Mouse (Mus musculus) heart, embryonic 12.5 days (tissue): Measurements from ENCODE around the gene Eya2. TPM values are rescaled to one million over a fixed set of nuclear protein-coding genes. Genes with fewer than 3 reads are reported as not detected.
A peak's percentile ranks its signal among the peaks of the same experiment; 100 is the strongest.

ENCODE experiments used
- ATAC-seq: fragments of 200-750 bp; cut with Nextera tagmentation; 2 replicates; pipeline ENCODE4 v1.8.0; 2017; ENCODE audit warnings: moderate TSS enrichment, moderate library complexity; ENCODE audit not compliant: insufficient number of reproducible peaks, low FRiP score
- H3K27ac ChIP-seq: fragments of 300-500 bp; sonication (generic); 2 replicates; pipeline ENCODE4 v1.5.1; 2016; ENCODE audit warnings: mild to moderate bottlenecking, moderate library complexity; ENCODE audit not compliant: poor library complexity, severe bottlenecking
- H3K27me3 ChIP-seq: fragments of 300-500 bp; sonication (generic); replicated peaks from 2 replicates; pipeline ENCODE4 v1.6.1; 2016; ENCODE audit warnings: mild to moderate bottlenecking, moderate library complexity
- H3K36me3 ChIP-seq: fragments of 300-500 bp; sonication (generic); 2 replicates; pipeline ENCODE4 v1.6.1; 2016; ENCODE audit warnings: mild to moderate bottlenecking, moderate library complexity
- H3K4me1 ChIP-seq: fragments of 300-500 bp; sonication (generic); replicated peaks from 2 replicates; pipeline ENCODE4 v1.6.1; 2016; ENCODE audit warnings: mild to moderate bottlenecking
- H3K4me2 ChIP-seq: fragments of 300-500 bp; sonication (generic); 2 replicates; pipeline ENCODE4 v1.6.1; 2016; ENCODE audit warnings: mild to moderate bottlenecking, moderate library complexity
- H3K4me3 ChIP-seq: fragments of 300-500 bp; sonication (generic); 2 replicates; pipeline ENCODE4 v1.5.1; 2016; ENCODE audit warnings: mild to moderate bottlenecking
- H3K9ac ChIP-seq: fragments of 300-500 bp; sonication (generic); 2 replicates; pipeline ENCODE4 v1.6.1; 2016; ENCODE audit warnings: mild to moderate bottlenecking, moderate library complexity
- H3K9me3 ChIP-seq: fragments of 300-500 bp; sonication (generic); replicated peaks from 2 replicates; pipeline ENCODE4 v1.6.1; 2016; ENCODE audit warnings: mild to moderate bottlenecking, moderate library complexity
- WGBS: fragments of 180-500 bp; shearing (Covaris S2); methylation state at CpG from one replicate; pipeline ENCODE4 v1.1.7; 2016; 5-methylcytosine and 5-hydroxymethylcytosine counted together
- polyA plus RNA-seq: library from polyadenylated mRNA; unstranded; fragments of >200 nt; fragmentation: Nextera tagmentation; extraction: Ambion mirVana; gene quantifications from 2 replicates; pipeline ENCODE4 v1.2.1, GENCODE M21; 2016

Gene Eya2
- polyA plus RNA-seq, 1 experiment from 2014 or later, result 0.13 TPM

DNA sequence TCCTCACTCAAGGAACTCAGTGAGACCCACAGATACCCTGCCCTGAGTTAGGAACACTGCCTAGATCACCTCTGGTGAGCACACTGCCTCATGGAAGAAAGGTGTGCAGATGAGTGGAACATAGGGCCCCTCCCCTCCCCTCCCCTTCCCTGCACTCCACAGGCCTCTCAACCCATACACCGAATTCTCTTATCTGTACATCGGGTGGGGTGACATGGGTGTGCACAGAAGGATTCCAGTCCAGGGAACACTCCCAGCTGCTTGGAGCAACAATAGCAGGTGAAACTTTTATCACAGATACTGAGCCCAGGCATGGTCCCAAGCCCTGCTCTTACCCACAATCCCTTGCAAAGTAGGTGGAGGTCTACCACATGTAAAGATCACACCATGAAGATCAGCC is 26.7 kb downstream of the Eya2 start:
- 62% methylated on average over 2 of the region's 2 CpGs for WGBS
- no peak overlapping the region for H3K9ac ChIP-seq
- H3K36me3 ChIP-seq, result no peaks in the 10 kb centered on the region
- no peaks in the 10 kb centered on the region for H3K9me3 ChIP-seq
- H3K4me2 ChIP-seq, result no peak overlapping the region
- ATAC-seq, result no peak
- H3K27ac ChIP-seq, result no peak overlapping the region
- H3K27me3 ChIP-seq, result peaks cover 4% of the 10 kb centered on the region
- H3K4me3 ChIP-seq, result no peak overlapping the region
- no peaks in the 10 kb centered on the region for H3K4me1 ChIP-seq

- Histone ChIP-seq H3K9me3 (no peaks in the 10 kb centered on the region), H3K27me3 (peaks cover 4% of the 10 kb centered on the region), H3K4me3 (no peak overlapping the region), H3K4me1 (no peaks in the 10 kb centered on the region), H3K36me3 (no peaks in the 10 kb centered on the region), H3K4me2 (no peak overlapping the region), H3K9ac (no peak overlapping the region), H3K27ac (no peak overlapping the region)
- WGBS, result 38% methylated on average over 3 of the region's 3 CpGs
- ATAC-seq, result no peak
These were observed 27.8 kb downstream of the Eya2 start for GRCm38 (mm10) chr2:165622596-165622995.

DNA sequence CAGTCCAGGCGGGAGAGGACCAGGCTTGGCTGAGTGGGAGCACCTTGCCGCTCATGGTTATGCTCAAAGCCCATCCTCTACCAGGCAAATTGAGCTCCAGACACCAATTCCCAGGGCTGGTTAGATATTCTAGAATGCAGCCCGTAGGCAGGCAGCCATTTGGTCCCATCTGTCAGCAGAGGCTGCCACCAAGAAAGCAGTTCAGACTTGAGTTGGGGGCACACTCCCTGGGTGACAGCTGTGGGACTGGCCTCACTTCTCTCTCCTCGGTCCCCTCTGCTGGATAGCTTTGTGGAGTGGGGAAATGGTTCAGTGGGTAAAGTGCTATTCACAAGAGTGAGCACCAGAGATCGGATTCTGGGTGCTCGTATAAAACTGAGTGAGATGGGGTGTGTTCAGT is 32.0 kb downstream of the Eya2 start:
- H3K9me3 ChIP-seq, result no peaks in the 10 kb centered on the region
- ATAC-seq, result no peak
- H3K9ac ChIP-seq, result no peak overlapping the region
- no peak overlapping the region for H3K27ac ChIP-seq
- no peaks in the 10 kb centered on the region for H3K36me3 ChIP-seq
- H3K4me1 ChIP-seq, result no peaks in the 10 kb centered on the region
- peaks cover 4% of the 10 kb centered on the region for H3K27me3 ChIP-seq
- 78% methylated on average over 6 of the region's 6 CpGs for WGBS
- H3K4me3 ChIP-seq, result no peak overlapping the region
- H3K4me2 ChIP-seq, result no peak overlapping the region

GRCm38 (mm10) chr2:165627974-165628373 is 33.1 kb downstream of the Eya2 start:
- H3K4me3 ChIP-seq, result no peak overlapping the region
- H3K36me3 ChIP-seq, result no peaks in the 10 kb centered on the region
- ATAC-seq, result no peak
- H3K4me1 ChIP-seq, result no peaks in the 10 kb centered on the region
- H3K4me2 ChIP-seq, result no peak overlapping the region
- H3K27ac ChIP-seq, result no peak overlapping the region
- no peaks in the 10 kb centered on the region for H3K9me3 ChIP-seq
- 63% methylated on average over 6 of the region's 6 CpGs for WGBS
- peaks cover 4% of the 10 kb centered on the region for H3K27me3 ChIP-seq
- no peak overlapping the region for H3K9ac ChIP-seq

GRCm38 (mm10) chr2:165629900-165630299 is 35.1 kb downstream of the Eya2 start:
- H3K4me1 ChIP-seq, result no peaks in the 10 kb centered on the region
- H3K4me2 ChIP-seq, result no peak overlapping the region
- no peaks in the 10 kb centered on the region for H3K36me3 ChIP-seq
- no peaks in the 10 kb centered on the region for H3K9me3 ChIP-seq
- WGBS, result 64% methylated on average over 8 of the region's 8 CpGs
- no peak overlapping the region for H3K4me3 ChIP-seq
- no peak overlapping the region for H3K9ac ChIP-seq
- no peak overlapping the region for H3K27ac ChIP-seq
- no peaks in the 10 kb centered on the region for H3K27me3 ChIP-seq
- ATAC-seq, result no peak

GRCm38 (mm10) chr2:165633011-165633785 is 38.4 kb downstream of the Eya2 start:
- no peaks in the 10 kb centered on the region for H3K4me1 ChIP-seq
- no peaks in the 10 kb centered on the region for H3K27me3 ChIP-seq
- H3K9ac ChIP-seq, result no peak overlapping the region
- peaks cover 4% of the 10 kb centered on the region for H3K9me3 ChIP-seq
- ATAC-seq, result no peak; the same call in 1 of the 2 replicates
- H3K27ac ChIP-seq, result no peak overlapping the region
- 70% methylated on average over 11 of the region's 11 CpGs for WGBS
- H3K36me3 ChIP-seq, result no peaks in the 10 kb centered on the region
- H3K4me2 ChIP-seq, result no peak overlapping the region
- H3K4me3 ChIP-seq, result no peak overlapping the region

DNA sequence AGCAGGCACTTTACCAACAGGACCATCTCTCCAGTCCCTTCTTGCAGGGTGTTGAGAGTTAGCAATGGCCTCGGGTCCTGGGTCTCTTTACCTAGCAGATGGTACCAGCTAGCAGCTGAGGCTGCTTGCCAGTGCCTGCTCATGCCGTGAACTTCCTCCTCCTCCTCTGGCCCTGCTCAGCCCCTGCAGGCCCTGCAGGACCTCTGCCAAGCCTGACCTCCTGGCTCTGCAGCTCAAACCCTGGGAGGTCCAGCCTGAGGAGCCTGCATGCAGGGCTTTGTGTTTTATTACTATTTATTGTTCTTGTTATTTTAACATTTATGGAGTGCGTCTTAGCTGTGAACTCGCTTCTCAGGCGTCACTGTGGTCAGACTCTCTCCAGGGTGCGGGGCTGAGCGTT is 39.6 kb downstream of the Eya2 start:
- WGBS, result 71% methylated on average over 7 of the region's 7 CpGs
- Histone ChIP-seq H3K36me3 (no peaks in the 10 kb centered on the region), H3K27ac (no peak overlapping the region), H3K4me3 (no peak overlapping the region), H3K9me3 (peaks cover 4% of the 10 kb centered on the region), H3K27me3 (no peaks in the 10 kb centered on the region), H3K4me2 (no peak overlapping the region), H3K4me1 (peaks cover 4% of the 10 kb centered on the region; the same call in 1 of the 2 replicates), H3K9ac (no peak overlapping the region)
- no peak for ATAC-seq

GRCm38 (mm10) chr2:165639075-165639755 is 44.4 kb downstream of the Eya2 start:
- no peak overlapping the region for H3K9ac ChIP-seq
- H3K4me2 ChIP-seq, result no peak overlapping the region
- ATAC-seq, result no peak
- no peak overlapping the region for H3K27ac ChIP-seq
- peaks cover 4% of the 10 kb centered on the region for H3K9me3 ChIP-seq
- H3K4me3 ChIP-seq, result no peak overlapping the region
- H3K36me3 ChIP-seq, result no peaks in the 10 kb centered on the region
- peaks cover 17% of the 10 kb centered on the region for H3K4me1 ChIP-seq
- peaks cover 6% of the 10 kb centered on the region; the same call in 1 of the 2 replicates for H3K27me3 ChIP-seq
- 47% methylated on average over 11 of the region's 11 CpGs for WGBS

- peaks cover 6% of the 10 kb centered on the region; the same call in 1 of the 2 replicates for H3K27me3 ChIP-seq
- ATAC-seq, result 0 out of 2 replicates have a peak, but pooled peaks have one; percentile 22
- no peak overlapping the region for H3K4me3 ChIP-seq
- no peak overlapping the region for H3K4me2 ChIP-seq
- H3K4me1 ChIP-seq, result peaks cover 17% of the 10 kb centered on the region
- no peak overlapping the region for H3K27ac ChIP-seq
- 49% methylated on average over 14 of the region's 14 CpGs for WGBS
- no peak overlapping the region for H3K9ac ChIP-seq
- no peaks in the 10 kb centered on the region for H3K36me3 ChIP-seq
- H3K9me3 ChIP-seq, result peaks cover 4% of the 10 kb centered on the region
These were observed 47.2 kb downstream of the Eya2 start for GRCm38 (mm10) chr2:165641909-165642505.

DNA sequence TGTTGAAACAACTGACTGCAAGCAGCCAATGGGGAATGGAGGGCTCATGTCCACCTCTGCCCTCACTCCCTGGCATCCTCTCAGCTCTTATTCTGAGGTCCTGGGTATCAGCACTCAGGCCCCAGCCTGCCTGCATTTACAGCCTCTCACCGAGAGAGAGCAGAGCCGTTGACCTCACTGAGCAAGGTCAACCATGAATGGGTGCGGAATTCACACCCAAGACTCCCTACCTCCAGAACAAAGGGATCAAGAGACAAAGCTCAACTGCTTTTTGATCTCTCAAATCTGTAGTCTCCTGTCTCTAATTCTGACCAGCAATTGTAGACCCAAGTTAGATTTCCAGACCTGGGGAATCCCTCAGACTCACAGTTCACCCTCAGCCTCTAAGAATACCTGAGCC is 48.8 kb downstream of the Eya2 start:
- Histone ChIP-seq H3K27ac (no peak overlapping the region), H3K4me1 (peaks cover 17% of the 10 kb centered on the region), H3K4me3 (no peak overlapping the region), H3K9ac (no peak overlapping the region), H3K4me2 (no peak overlapping the region), H3K27me3 (peaks cover 6% of the 10 kb centered on the region; the same call in 1 of the 2 replicates), H3K36me3 (no peaks in the 10 kb centered on the region), H3K9me3 (no peaks in the 10 kb centered on the region)
- ATAC-seq, result no peak
- WGBS, result 50% methylated on average over 3 of the region's 3 CpGs

DNA sequence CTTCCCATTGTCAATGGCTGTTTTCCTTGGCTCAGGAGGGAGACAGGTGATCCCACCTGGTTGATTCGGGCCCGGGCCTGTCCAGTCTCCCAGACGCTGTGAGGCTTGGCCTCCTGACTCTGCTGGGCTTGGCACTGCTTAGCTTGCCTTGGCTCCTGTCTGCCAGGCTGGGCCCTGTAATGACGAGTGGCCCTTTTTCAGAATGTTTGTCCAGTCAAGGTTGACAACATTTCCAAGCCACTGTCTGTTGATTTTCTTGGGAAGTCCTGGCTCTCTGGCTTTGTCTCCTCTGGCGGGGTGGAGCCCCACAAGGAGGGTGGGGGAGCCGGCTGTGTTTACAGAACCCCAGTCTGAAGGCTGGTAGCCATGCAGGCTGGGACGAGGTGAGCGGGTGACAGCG is 49.2 kb downstream of the Eya2 start:
- WGBS, result 70% methylated on average over 9 of the region's 9 CpGs
- peaks cover 17% of the 10 kb centered on the region for H3K4me1 ChIP-seq
- ATAC-seq, result no peak
- peaks cover 6% of the 10 kb centered on the region; the same call in 1 of the 2 replicates for H3K27me3 ChIP-seq
- no peak overlapping the region for H3K9ac ChIP-seq
- no peaks in the 10 kb centered on the region for H3K9me3 ChIP-seq
- no peak overlapping the region for H3K4me3 ChIP-seq
- H3K36me3 ChIP-seq, result no peaks in the 10 kb centered on the region
- no peak overlapping the region for H3K27ac ChIP-seq
- H3K4me2 ChIP-seq, result no peak overlapping the region
